Mouse (Mus musculus): ENCODE measurements at regions not wholly inside any gene's neighbourhood (a gene's known extent, or its start where the extent isn't known, plus 50 kb on each side); places are given as distances from the start of the nearest gene placed in this dataset.

DNA sequence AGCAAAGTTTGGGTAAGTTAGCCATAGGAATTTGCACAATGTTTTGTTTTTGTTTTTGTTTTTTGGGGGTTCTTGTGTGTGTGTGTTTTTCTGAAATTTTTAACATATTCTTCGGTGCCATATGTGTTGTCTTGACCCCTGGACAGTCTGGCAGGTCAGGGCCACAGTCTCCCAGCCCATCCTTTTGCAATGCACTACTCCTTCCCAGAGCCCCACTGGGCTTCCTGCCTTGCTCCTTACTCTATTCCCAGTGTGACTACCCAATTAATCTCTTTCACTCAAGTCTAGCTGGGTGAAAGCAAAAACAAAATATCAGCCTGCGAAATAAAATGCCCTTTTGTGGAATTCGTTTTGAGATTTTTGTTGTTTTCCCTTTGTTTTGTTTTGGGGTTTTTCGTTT is 154.6 kb upstream of the Nabp1 start:
- WGBS, result 80% methylated on average over 4 of the region's 4 CpGs
- H3K9ac ChIP-seq, result no peak overlapping the region
- no peak for DNase-seq
- no peak overlapping the region for H3K27ac ChIP-seq (ENCODE audit: low read depth, low read length)
- ATAC-seq, result no peak
- no peaks in the 10 kb centered on the region for H3K27me3 ChIP-seq (ENCODE audit: insufficient read depth, low read length)
- no peak overlapping the region for H3K4me3 ChIP-seq (ENCODE audit: low read depth, low read length)
- H3K4me2 ChIP-seq (ENCODE audit: low read depth), result no peak overlapping the region
- no peak for TF ChIP-seq CTCF (IDR thresholded peaks at IDR 0.05; ENCODE audit: low read depth)
- H3K9me3 ChIP-seq (ENCODE audit: low read length), result no peaks in the 10 kb centered on the region
- H3K36me3 ChIP-seq (ENCODE audit: insufficient read depth), result no peaks in the 10 kb centered on the region
- H3K4me1 ChIP-seq (ENCODE audit: insufficient read depth), result no peaks in the 10 kb centered on the region

DNA sequence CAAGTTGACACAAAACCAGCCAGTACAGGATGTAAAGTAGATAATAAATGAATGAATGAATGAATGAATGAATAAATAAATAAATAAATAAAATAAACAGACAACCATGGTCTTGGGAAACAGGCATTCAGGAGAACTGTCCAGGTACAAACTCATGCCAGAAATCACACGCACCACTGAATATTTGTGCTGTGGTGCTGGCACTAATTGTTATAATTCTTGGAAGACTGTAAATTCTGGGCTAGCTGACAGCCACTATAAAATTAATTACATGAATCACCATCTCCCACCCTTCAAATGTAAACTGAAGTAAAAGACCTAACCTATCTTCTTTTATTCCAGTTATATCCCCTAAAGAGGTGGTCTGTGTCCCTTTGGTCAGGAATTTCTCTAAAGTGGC is 151.6 kb upstream of the Nabp1 start:
- H3K9me3 ChIP-seq (ENCODE audit: low read length), result no peaks in the 10 kb centered on the region
- H3K9ac ChIP-seq, result no peak overlapping the region
- no peak for TF ChIP-seq CTCF (IDR thresholded peaks at IDR 0.05; ENCODE audit: low read depth)
- H3K36me3 ChIP-seq (ENCODE audit: insufficient read depth), result no peaks in the 10 kb centered on the region
- H3K27ac ChIP-seq (ENCODE audit: low read depth, low read length), result no peak overlapping the region
- ATAC-seq (no peak), DNase-seq (no peak)
- H3K27me3 ChIP-seq (ENCODE audit: insufficient read depth, low read length), result no peaks in the 10 kb centered on the region
- WGBS, result 63% methylated on average over 1 of the region's 1 CpGs
- H3K4me3 ChIP-seq (ENCODE audit: low read depth, low read length), result no peak overlapping the region
- no peaks in the 10 kb centered on the region for H3K4me1 ChIP-seq (ENCODE audit: insufficient read depth)
- H3K4me2 ChIP-seq (ENCODE audit: low read depth), result no peak overlapping the region

DNA sequence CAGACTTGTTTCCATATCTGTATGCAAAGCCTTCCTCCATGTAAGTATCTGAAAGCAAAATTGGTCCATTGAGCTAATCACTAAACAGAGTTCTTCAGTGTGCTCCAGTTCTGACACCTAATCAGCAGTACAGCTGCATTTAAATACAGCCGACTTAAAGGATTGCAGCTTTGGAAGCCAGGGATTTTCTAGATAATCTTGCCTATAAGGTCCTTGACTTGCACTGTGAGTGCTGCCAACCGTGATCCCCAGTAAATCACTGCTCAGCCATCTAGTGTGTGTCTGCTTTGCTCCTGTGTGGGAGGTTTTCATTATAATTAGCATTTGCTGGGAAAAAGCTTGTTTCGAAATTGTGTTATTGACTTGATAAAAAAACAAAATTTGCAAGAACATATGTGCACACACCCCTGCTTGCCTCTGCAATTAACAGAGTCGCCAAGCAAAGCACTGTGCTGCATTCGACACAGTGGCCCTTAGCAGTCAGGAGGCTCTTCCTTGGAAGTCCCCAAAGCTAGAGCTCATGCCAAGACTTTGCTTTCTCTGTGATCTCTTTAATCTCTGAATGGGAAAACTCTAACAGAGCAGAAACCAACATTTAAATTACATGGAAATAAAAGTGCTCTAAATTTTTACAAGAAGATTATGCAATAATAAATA is 150.0 kb upstream of the Nabp1 start:
- Histone ChIP-seq H3K4me2 (ENCODE audit: low read depth) (no peak overlapping the region), H3K36me3 (ENCODE audit: insufficient read depth) (no peaks in the 10 kb centered on the region), H3K27me3 (ENCODE audit: insufficient read depth, low read length) (no peaks in the 10 kb centered on the region), H3K27ac (ENCODE audit: low read depth, low read length) (no peak overlapping the region), H3K4me3 (ENCODE audit: low read depth, low read length) (no peak overlapping the region), H3K9me3 (ENCODE audit: low read length) (no peaks in the 10 kb centered on the region), H3K4me1 (ENCODE audit: insufficient read depth) (no peaks in the 10 kb centered on the region), H3K9ac (no peak overlapping the region)
- DNase-seq, result no peak
- no peak for TF ChIP-seq CTCF (IDR thresholded peaks at IDR 0.05; ENCODE audit: low read depth)
- 21% methylated on average over 5 of the region's 5 CpGs for WGBS
- peak; percentile 43; the same call in 1 of the 2 replicates for ATAC-seq

DNA sequence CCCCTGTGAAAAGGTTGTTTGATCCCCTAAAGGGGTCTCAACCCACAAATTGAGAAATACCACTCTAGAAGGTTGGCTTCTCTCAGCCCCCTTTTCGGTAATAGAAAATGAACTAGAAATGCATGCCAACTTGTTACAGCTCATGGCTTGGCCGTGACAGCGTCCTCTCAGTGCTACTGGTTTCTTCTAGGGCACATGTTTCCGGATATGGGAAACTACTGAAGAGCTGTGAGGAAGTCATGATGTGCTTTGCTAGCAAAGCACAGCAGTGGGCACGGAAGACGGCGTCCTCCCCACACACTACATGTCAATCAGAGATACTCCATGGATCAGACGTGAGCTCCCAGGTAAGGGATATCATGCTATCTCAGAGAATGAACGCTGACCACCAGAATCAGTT is 148.1 kb upstream of the Nabp1 start:
- TF ChIP-seq CTCF (IDR thresholded peaks at IDR 0.05; ENCODE audit: low read depth), result no peak
- H3K9me3 ChIP-seq (ENCODE audit: low read length), result no peaks in the 10 kb centered on the region
- no peak overlapping the region for H3K4me3 ChIP-seq (ENCODE audit: low read depth, low read length)
- H3K36me3 ChIP-seq (ENCODE audit: insufficient read depth), result no peaks in the 10 kb centered on the region
- WGBS, result 84% methylated on average over 9 of the region's 9 CpGs
- ATAC-seq (no peak), DNase-seq (no peak)
- H3K27me3 ChIP-seq (ENCODE audit: insufficient read depth, low read length), result no peaks in the 10 kb centered on the region
- no peak overlapping the region for H3K27ac ChIP-seq (ENCODE audit: low read depth, low read length)
- no peak overlapping the region for H3K9ac ChIP-seq
- no peak overlapping the region for H3K4me2 ChIP-seq (ENCODE audit: low read depth)
- H3K4me1 ChIP-seq (ENCODE audit: insufficient read depth), result no peaks in the 10 kb centered on the region

DNA sequence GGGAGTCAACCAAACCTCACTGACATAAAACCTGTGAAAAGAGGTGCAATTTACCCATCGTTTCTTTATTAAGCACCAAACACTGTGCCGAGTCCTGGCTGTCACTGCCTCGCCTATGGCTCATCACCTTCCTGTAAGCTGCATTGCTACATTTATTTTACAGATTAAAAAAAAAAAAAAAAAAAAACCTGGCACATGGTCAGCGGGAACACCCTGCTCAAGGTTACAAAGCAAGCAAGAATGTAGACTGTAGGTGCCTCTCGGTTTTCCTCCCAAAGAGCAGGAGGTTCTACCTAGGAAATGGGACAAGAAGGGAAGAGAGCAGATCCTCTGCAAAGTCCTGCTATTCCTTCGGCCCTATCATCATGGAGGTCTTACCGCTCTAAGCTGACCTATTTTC is 146.9 kb upstream of the Nabp1 start:
- DNase-seq (no peak), ATAC-seq (no peak)
- 89% methylated on average over 7 of the region's 7 CpGs for WGBS
- no peaks in the 10 kb centered on the region for H3K9me3 ChIP-seq (ENCODE audit: low read length)
- H3K27me3 ChIP-seq (ENCODE audit: insufficient read depth, low read length), result no peaks in the 10 kb centered on the region
- H3K4me1 ChIP-seq (ENCODE audit: insufficient read depth), result no peaks in the 10 kb centered on the region
- no peak overlapping the region for H3K9ac ChIP-seq
- TF ChIP-seq CTCF (IDR thresholded peaks at IDR 0.05; ENCODE audit: low read depth), result no peak
- no peak overlapping the region for H3K4me3 ChIP-seq (ENCODE audit: low read depth, low read length)
- H3K4me2 ChIP-seq (ENCODE audit: low read depth), result no peak overlapping the region
- no peaks in the 10 kb centered on the region for H3K36me3 ChIP-seq (ENCODE audit: insufficient read depth)
- H3K27ac ChIP-seq (ENCODE audit: low read depth, low read length), result no peak overlapping the region

DNA sequence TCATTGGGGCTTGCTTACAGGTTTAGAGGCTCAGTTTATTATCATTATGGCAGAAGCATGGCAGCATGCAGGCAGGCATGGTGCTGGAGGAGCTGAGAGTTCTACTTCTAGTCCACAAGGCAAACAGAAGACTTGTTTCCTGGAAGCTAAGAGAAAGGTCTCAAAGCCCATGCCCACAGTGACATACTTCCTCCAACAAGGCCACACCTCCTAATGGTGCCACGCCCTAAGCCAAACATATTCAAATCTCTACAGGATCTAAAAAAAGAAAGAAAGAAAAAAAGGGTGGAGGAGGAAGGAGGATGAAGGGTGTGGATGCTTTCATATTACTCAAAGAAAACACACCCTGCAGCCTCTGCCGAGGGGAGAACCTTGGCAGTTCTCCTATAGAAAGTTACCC is 146.3 kb upstream of the Nabp1 start:
- no peak overlapping the region for H3K4me3 ChIP-seq (ENCODE audit: low read depth, low read length)
- no peak overlapping the region for H3K9ac ChIP-seq
- H3K9me3 ChIP-seq (ENCODE audit: low read length), result no peaks in the 10 kb centered on the region
- no peak overlapping the region for H3K4me2 ChIP-seq (ENCODE audit: low read depth)
- TF ChIP-seq CTCF (IDR thresholded peaks at IDR 0.05; ENCODE audit: low read depth), result no peak
- DNase-seq (no peak), ATAC-seq (no peak)
- H3K36me3 ChIP-seq (ENCODE audit: insufficient read depth), result no peaks in the 10 kb centered on the region
- 87% methylated on average over 2 of the region's 2 CpGs for WGBS
- H3K27me3 ChIP-seq (ENCODE audit: insufficient read depth, low read length), result no peaks in the 10 kb centered on the region
- no peaks in the 10 kb centered on the region for H3K4me1 ChIP-seq (ENCODE audit: insufficient read depth)
- no peak overlapping the region for H3K27ac ChIP-seq (ENCODE audit: low read depth, low read length)

DNA sequence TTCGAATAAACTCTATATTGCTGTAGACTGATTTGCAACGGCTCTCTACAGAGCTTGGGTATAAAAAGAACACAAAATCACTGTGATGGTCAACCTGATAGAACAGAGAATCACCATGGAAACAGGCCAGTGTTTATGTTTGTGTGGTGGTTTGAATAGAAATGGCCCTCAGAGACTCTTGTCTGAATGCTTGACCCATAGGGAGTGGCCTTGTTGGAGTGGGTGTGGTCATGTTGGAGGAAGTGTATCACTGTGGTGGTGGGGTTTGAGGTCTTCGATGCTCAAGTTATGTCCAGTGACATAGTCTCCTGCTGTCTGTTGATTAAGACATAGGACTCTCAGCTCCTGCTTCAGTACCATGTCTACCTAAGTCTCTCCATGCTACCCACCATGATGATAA is 144.8 kb upstream of the Nabp1 start:
- Histone ChIP-seq H3K4me3 (ENCODE audit: low read depth, low read length) (no peak overlapping the region), H3K27me3 (ENCODE audit: insufficient read depth, low read length) (no peaks in the 10 kb centered on the region), H3K9ac (no peak overlapping the region), H3K9me3 (ENCODE audit: low read length) (no peaks in the 10 kb centered on the region), H3K36me3 (ENCODE audit: insufficient read depth) (no peaks in the 10 kb centered on the region), H3K27ac (ENCODE audit: low read depth, low read length) (no peak overlapping the region), H3K4me1 (ENCODE audit: insufficient read depth) (peaks cover 5% of the 10 kb centered on the region; the same call in 1 of the 2 replicates), H3K4me2 (ENCODE audit: low read depth) (no peak overlapping the region)
- WGBS, result 57% methylated on average over 3 of the region's 3 CpGs
- no peak for TF ChIP-seq CTCF (IDR thresholded peaks at IDR 0.05; ENCODE audit: low read depth)
- DNase-seq (no peak), ATAC-seq (0 out of 2 replicates have a peak, but pooled peaks have one; percentile 30)

Data from forebrain, postnatal 0 days (tissue).